Mouse (Mus musculus) kidney, postnatal 0 days (tissue): Measurements from ENCODE around the gene Tubb4a. TPM values are rescaled to one million over a fixed set of nuclear protein-coding genes. Genes with fewer than 3 reads are reported as not detected.

Experiments
- ATAC-seq: fragments of 200-750 bp; cut with Nextera tagmentation; replicated peaks from 2 replicates; pipeline ENCODE4 v1.8.0; 2017; ENCODE audit warnings: low read depth, moderate number of reproducible peaks, moderate TSS enrichment, moderate library complexity; ENCODE audit not compliant: low FRiP score
- DNase-seq: peaks from one replicate; pipeline ENCODE4 v3.0.0-alpha.2; 2016; ENCODE audit warnings: low spot score
- H3K27ac ChIP-seq: fragments of 300-500 bp; sonication (generic); 2 replicates; pipeline ENCODE4 v1.5.1; 2014; ENCODE audit warnings: mild to moderate bottlenecking
- H3K27me3 ChIP-seq: fragments of 300-500 bp; sonication (generic); 2 replicates; pipeline ENCODE4 v1.6.1; 2014; ENCODE audit warnings: low read length, mixed read lengths; ENCODE audit not compliant: insufficient read depth
- H3K36me3 ChIP-seq: fragments of 300-500 bp; sonication (generic); 2 replicates; pipeline ENCODE4 v1.6.1; 2014; ENCODE audit warnings: low read length, mixed read lengths; ENCODE audit not compliant: insufficient read depth
- H3K4me1 ChIP-seq: fragments of 300-500 bp; sonication (generic); replicated peaks from 2 replicates; pipeline ENCODE4 v1.6.1; 2014; ENCODE audit warnings: antibody characterized with exemption, low read length, mixed read lengths; ENCODE audit not compliant: insufficient read depth
- H3K4me2 ChIP-seq: fragments of 300-500 bp; sonication (generic); 2 replicates; pipeline ENCODE4 v1.6.1; 2014; ENCODE audit warnings: mild to moderate bottlenecking, low read length, moderate library complexity, mixed read lengths
- H3K4me3 ChIP-seq: fragments of 300-500 bp; sonication (generic); replicated peaks from 2 replicates; pipeline ENCODE4 v1.5.1; 2014; ENCODE audit warnings: low read depth, low read length
- H3K9ac ChIP-seq: fragments of 300-500 bp; sonication (generic); 2 replicates; pipeline ENCODE4 v1.6.1; 2014; ENCODE audit warnings: low read depth, low read length
- H3K9me3 ChIP-seq: fragments of 300-500 bp; sonication (generic); replicated peaks from 2 replicates; pipeline ENCODE4 v1.6.1; 2016; ENCODE audit warnings: low read length, inconsistent platforms, mixed read lengths
- CTCF ChIP-seq: IDR thresholded peaks from 2 replicates; pipeline ENCODE4 v1.5.1; 2016; ENCODE audit warnings: antibody characterized with exemption, low read depth, mild to moderate bottlenecking, moderate library complexity
- WGBS: fragments of 180-500 bp; shearing (Covaris S2); extraction: QIAGEN DNeasy Blood & Tissue Kit; methylation state at CpG from one replicate; pipeline ENCODE4 v1.1.7; 2014; 5-methylcytosine and 5-hydroxymethylcytosine counted together
- polyA plus RNA-seq: library from polyadenylated mRNA; unstranded; fragments of >200 nt; fragmentation: Nextera tagmentation; extraction: Ambion mirVana; gene quantifications from 2 replicates; pipeline ENCODE4 v1.2.1, GENCODE M21; 2015

The Tubb4a gene
- polyA plus RNA-seq, 1 experiment from 2014 or later: 15.4 TPM

DNA sequence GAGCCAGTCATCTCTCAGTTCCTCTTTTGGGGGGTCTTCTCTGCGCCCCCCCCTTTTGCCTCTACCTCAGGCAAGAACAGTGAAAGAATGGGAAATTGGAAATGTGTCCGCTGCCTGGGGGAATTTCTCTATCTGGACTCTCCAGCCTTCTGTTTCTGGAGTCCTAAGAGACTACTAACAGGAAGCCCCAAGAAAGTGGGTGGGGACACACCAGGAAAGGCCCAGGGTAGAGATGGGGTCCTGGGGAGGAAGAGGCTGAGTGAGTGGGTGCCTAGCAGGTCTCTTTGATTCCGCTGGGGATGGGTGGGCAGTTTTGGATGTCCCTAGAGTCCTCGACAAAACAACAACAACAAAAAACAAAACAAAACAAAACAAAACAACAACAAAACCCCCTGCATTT lies 16.9 kb upstream of the Tubb4a start:
- peak overlapping the region; percentile 60 for H3K27ac ChIP-seq
- H3K9ac ChIP-seq: no peak overlapping the region
- no peaks in the 10 kb centered on the region for H3K27me3 ChIP-seq
- peak overlapping the region; percentile 70 for H3K4me2 ChIP-seq
- DNase-seq (no peak), ATAC-seq (no peak)
- peaks cover 9% of the 10 kb centered on the region for H3K4me1 ChIP-seq
- peak overlapping the region; percentile 65 for H3K4me3 ChIP-seq
- WGBS: 44% methylated on average over 4 of the region's 4 CpGs
- no peak for TF ChIP-seq CTCF
- H3K9me3 ChIP-seq: no peaks in the 10 kb centered on the region
- no peaks in the 10 kb centered on the region for H3K36me3 ChIP-seq

DNA sequence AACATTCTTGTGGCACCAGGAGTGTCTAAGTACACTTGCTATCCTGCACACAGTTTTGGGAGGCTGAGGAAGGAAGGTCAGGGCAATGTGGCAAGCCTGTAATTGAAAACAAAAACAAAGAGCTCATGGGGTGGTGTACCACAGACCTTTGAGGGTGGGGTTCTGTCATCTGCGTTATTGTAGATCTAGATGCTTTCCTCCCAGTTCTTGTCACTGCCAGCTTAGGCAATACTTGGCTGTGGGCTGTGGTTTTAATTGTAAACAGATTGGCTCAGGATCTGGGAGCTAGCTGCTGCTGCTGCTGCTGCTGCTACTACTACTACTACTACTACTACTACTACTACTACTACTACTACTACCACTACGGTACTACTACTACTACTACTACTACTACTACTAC lies 14.7 kb upstream of the Tubb4a start:
- no peak for DNase-seq
- TF ChIP-seq CTCF: no peak
- H3K4me3 ChIP-seq: no peak overlapping the region
- H3K27ac ChIP-seq: no peak overlapping the region
- H3K27me3 ChIP-seq: no peaks in the 10 kb centered on the region
- H3K4me1 ChIP-seq: peaks cover 9% of the 10 kb centered on the region
- no peak overlapping the region for H3K4me2 ChIP-seq
- WGBS: 84% methylated on average over 2 of the region's 2 CpGs
- no peaks in the 10 kb centered on the region for H3K36me3 ChIP-seq
- ATAC-seq: no peak
- H3K9ac ChIP-seq: no peak overlapping the region
- H3K9me3 ChIP-seq: no peaks in the 10 kb centered on the region

DNA sequence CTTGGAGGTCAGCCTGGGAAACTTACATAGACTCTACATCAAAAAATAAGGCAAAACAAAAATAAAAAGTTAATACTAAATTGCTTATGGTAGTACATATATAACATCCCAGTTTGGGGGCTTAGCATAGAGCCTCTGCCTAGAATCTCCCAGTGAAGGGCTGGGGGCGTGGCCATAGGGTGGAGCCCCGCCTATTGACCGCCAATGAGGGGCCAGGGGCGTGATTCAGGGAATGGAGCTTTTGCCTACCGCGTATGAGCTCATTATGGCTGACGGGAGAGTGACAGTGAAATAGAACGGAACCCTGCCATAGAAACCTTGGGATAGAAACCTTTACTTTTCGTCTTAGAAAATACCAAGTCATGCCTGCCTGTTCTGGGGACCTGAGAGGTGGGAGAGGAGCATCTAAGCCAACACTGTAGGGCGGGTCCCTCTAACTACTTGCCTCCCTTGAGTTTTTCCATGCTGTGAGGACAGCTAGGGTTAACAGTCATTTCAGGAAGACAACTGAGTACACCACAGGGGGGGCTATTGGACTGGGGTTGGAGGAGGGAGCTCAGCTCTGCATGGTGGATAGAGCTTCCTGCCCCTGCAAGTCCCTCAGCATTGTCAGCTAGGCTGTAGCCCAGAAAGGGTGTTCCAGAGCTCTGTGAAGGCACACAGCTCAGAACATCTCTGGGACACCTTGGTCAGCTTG lies 12.2 kb upstream of the Tubb4a start:
- H3K4me1 ChIP-seq: peaks cover 8% of the 10 kb centered on the region; the same call in 1 of the 2 replicates
- no peaks in the 10 kb centered on the region for H3K27me3 ChIP-seq
- no peak overlapping the region for H3K4me3 ChIP-seq
- no peaks in the 10 kb centered on the region for H3K9me3 ChIP-seq
- no peak overlapping the region for H3K4me2 ChIP-seq
- ATAC-seq (no peak), DNase-seq (no peak)
- 16% methylated on average over 10 of the region's 10 CpGs for WGBS
- no peak overlapping the region for H3K27ac ChIP-seq
- TF ChIP-seq CTCF: no peak
- no peaks in the 10 kb centered on the region for H3K36me3 ChIP-seq
- no peak overlapping the region for H3K9ac ChIP-seq

DNA sequence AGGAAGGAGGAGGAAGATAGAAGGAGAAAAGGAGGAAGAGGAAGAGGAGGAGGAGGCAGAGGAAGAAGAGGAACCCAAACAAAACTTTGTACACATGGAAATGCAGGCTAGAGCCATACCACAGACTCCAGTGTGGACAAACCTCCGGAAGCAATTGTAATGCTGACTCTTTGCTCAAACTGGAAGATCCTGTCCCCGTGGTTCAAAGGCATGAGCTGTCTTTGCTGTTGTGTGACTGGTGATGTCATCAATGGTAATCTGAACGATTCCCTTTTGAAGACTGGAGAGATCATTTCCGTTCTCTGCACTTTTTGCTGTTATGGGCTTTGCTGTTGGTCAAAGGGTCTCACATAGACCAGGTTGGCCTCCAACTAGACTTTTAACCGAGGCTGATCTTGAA lies 10.7 kb upstream of the Tubb4a start:
- H3K9ac ChIP-seq: no peak overlapping the region
- WGBS: 85% methylated on average over 5 of the region's 5 CpGs

DNA sequence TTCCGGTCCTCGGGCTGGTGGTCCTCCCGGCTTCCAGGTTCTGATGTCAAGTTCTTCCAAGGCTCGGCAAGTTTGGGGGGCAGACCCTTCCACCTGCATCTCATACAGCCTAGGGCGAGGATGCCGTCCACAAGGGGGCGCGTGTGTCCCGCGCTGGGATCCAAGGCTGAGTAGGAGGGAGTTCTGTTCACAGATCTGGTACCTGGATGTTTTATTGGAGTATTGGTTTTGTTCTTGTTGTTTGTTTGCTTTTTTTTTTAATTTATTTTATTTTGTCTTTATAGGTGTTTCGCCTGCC lies 9.0 kb upstream of the Tubb4a start:
- Histone ChIP-seq H3K27ac (no peak overlapping the region), H3K4me2 (peak overlapping the region; percentile 51), H3K9ac (no peak overlapping the region), H3K4me1 (no peaks in the 10 kb centered on the region), H3K9me3 (no peaks in the 10 kb centered on the region), H3K27me3 (no peaks in the 10 kb centered on the region), H3K36me3 (no peaks in the 10 kb centered on the region), H3K4me3 (peak overlapping the region; percentile 8)
- DNase-seq (peak; percentile 78), ATAC-seq (peak; percentile 75)
- whole genome bisulfite sequencing: 0% methylated on average over 11 of the region's 11 CpGs
- peak; percentile 92 for TF ChIP-seq CTCF

More for the DNA sequence above, 10.7 kb upstream of the Tubb4a start:
- H3K27ac ChIP-seq: no peak overlapping the region
- no peaks in the 10 kb centered on the region for H3K9me3 ChIP-seq
- H3K27me3 ChIP-seq: no peaks in the 10 kb centered on the region
- ATAC-seq (no peak), DNase-seq (no peak)
- no peaks in the 10 kb centered on the region for H3K36me3 ChIP-seq
- TF ChIP-seq CTCF: no peak
- H3K4me2 ChIP-seq: no peak overlapping the region
- no peak overlapping the region for H3K4me3 ChIP-seq
- no peaks in the 10 kb centered on the region for H3K4me1 ChIP-seq

DNA sequence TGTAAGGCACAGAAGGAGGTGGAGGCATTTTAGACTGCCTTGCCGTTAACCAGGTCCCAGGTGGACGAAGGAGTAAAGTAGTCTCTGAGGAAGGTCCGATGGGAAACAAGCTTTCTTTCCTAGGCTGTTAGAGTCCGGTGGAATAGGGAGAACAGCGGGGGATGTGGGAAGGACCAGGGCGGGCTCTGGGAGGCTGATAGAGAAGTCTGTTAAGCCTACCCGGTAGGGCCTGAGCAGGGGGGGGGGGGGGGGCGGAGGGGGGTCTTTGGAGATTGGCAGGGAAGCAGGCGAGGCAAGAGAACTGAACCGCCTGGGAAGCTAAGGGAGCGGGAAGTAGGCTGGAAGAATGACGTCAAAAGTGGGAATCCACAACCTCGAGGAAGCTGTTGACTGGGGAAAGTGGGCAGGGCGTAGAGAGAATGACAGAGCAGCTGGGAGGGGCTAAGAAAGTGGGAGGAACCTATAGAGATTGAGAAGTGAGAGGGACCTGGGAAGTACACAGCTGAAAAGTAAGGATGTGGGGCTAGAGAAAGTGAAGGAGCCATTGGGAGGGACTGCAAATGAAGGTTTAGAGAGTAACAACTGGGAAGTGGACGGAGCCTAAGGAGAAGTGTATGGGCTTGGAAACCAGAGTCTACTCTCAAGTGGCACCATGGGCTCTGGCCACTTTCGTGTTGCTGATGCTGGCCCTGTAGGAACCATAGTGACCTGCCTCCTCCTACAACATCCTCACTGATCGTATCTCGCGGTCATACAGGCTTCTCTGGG lies 8.5 kb upstream of the Tubb4a start:
- TF ChIP-seq CTCF: no peak
- peak overlapping the region; percentile 51 for H3K4me2 ChIP-seq
- no peaks in the 10 kb centered on the region for H3K9me3 ChIP-seq
- no peaks in the 10 kb centered on the region for H3K27me3 ChIP-seq
- peak overlapping the region; percentile 8 for H3K4me3 ChIP-seq
- WGBS: 1% methylated on average over 18 of the region's 19 CpGs
- no peaks in the 10 kb centered on the region for H3K4me1 ChIP-seq
- peak; percentile 94 for DNase-seq
- no peaks in the 10 kb centered on the region for H3K36me3 ChIP-seq
- peak; percentile 92 for ATAC-seq
- H3K9ac ChIP-seq: no peak overlapping the region
- H3K27ac ChIP-seq: no peak overlapping the region
